In the genomic region with DNA sequence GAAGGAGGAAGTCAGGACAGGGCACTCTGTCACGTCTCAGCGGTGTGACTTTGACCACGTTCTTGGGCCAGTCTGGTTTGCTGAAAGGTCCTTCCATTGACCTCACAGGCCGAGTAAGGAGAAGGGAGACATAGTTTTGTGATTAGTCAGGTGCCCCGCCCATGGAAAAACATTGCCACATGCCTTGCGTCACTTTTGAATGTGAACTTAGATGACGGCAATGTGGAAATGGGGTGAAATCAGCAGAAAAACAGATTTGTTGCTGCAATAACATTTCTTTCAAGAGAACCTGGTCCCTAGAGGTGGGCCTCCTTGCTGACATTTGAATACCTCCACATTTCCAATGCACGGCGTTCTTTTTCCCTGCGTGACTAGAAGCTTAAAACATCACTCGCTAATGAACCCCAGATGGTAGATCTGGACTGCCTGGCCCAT, we compare ENCODE assay signal across 10 mouse cellular contexts. TPM values are rescaled to one million over a fixed set of nuclear protein-coding genes. Genes with fewer than 3 reads are reported as not detected.
A peak's percentile ranks its signal among the peaks of the same experiment; 100 is the strongest.
DNase-seq lines count a peak whose midpoint lies in the region; ATAC-seq and TF ChIP-seq lines count a peak whose summit lies in the region.
"Had no signal": no experiment of that assay in that cellular context is flagged by ENCODE, and none has a peak within 500 bp of the region (broad histone marks: within the 10 kb centered on the region; RNA-seq: fewer than 3 reads in every experiment).

No protein-coding gene starts in this region.

- WGBS in kidney, adult 2 months: 67% methylated on average over 11 of the region's 11 CpGs
- 51% methylated on average over 11 of the region's 11 CpGs for WGBS in kidney, embryonic 16.5 days

- no peaks in the 10 kb centered on the region for H3K27me3 ChIP-seq in kidney, adult 2 months (replicated peaks; ENCODE audit: control insufficient read depth, insufficient read depth, low read length)
- no peaks in the 10 kb centered on the region for H3K27me3 ChIP-seq in kidney, embryonic 16.5 days (ENCODE audit: insufficient read depth, low read length)
- H3K27me3 ChIP-seq: Patski had no signal

- no peak for TF ChIP-seq POLR2A in kidney, adult 2 months (IDR thresholded peaks at IDR 0.05; ENCODE audit: low read depth, low read length)

- peak; percentile 54 for DNase-seq in kidney, adult 2 months
- peak; percentile 69 for DNase-seq in adrenal gland, postnatal 14 days
- DNase-seq in heart, adult 8-10 months (ENCODE audit: low spot score): peak; percentile 68
- peak; percentile 74 for DNase-seq in lung, postnatal 36 days
- no peak for DNase-seq in thymus, postnatal 14 days
- DNase-seq in spleen, postnatal 4 days (ENCODE audit: low spot score in 2 of 2): no peak
- no peak for DNase-seq in layer of hippocampus, postnatal 25 days (ENCODE audit: extremely low spot score in 1 of 2, low spot score in 1 of 2)
- DNase-seq: cerebellum, postnatal 10 days had no signal

- H3K9me3 ChIP-seq in kidney, embryonic 16.5 days (ENCODE audit: low read length): no peaks in the 10 kb centered on the region

- no peaks in the 10 kb centered on the region for H3K36me3 ChIP-seq in kidney, adult 2 months (ENCODE audit: control insufficient read depth, insufficient read depth, low read length)
- H3K36me3 ChIP-seq in kidney, embryonic 16.5 days (ENCODE audit: insufficient read depth, low read length): no peaks in the 10 kb centered on the region

- no peak overlapping the region for H3K27ac ChIP-seq in kidney, adult 2 months (ENCODE audit: insufficient read depth, low read depth, low read length)
- no peak overlapping the region for H3K27ac ChIP-seq in kidney, embryonic 16.5 days (ENCODE audit: low read length)

- no peak overlapping the region for H3K9ac ChIP-seq in kidney, embryonic 16.5 days (replicated peaks; ENCODE audit: low read length)

- no peak for TF ChIP-seq CTCF in kidney, adult 2 months (conservative IDR thresholded peaks at IDR 0.05; ENCODE audit: insufficient read depth, insufficient read length, low read depth, low read length)

- no peak for ATAC-seq in kidney, embryonic 16.5 days (ENCODE audit: low FRiP score, low TSS enrichment)
- ATAC-seq: Patski had no signal

- H3K4me2 ChIP-seq in kidney, embryonic 16.5 days (replicated peaks; ENCODE audit: low read depth, low read length): no peak overlapping the region

- no peaks in the 10 kb centered on the region; the same call in 1 of the 2 replicates for H3K4me1 ChIP-seq in kidney, adult 2 months (ENCODE audit: control insufficient read depth, insufficient read depth, low read length)
- H3K4me1 ChIP-seq in kidney, embryonic 16.5 days (ENCODE audit: insufficient read depth, low read length): peaks cover 6% of the 10 kb centered on the region; the same call in 1 of the 2 replicates

- no peak overlapping the region for H3K4me3 ChIP-seq in kidney, adult 2 months (ENCODE audit: insufficient read depth, low read depth, low read length)
- H3K4me3 ChIP-seq in kidney, embryonic 16.5 days (ENCODE audit: low read length): no peak overlapping the region

RNA-seq across cellular contexts. Expression of a gene that starts 30.9 kb away (rescaled TPM):
- 128 and 172 TPM in 2 replicates for polyA plus RNA-seq in kidney, adult 2 months (2012; rRNA removed)
- 51.8 and 54.0 TPM in 2 replicates for polyA plus RNA-seq in kidney, embryonic 16.5 days (2015; fragmentation: Nextera tagmentation; extraction: Ambion mirVana)
- 66.0 and 91.4 TPM in 2 replicates for total RNA-seq in adrenal gland, postnatal 14 days (2021)
- total RNA-seq in heart, adult 8-10 months (2022): 10 to 100 TPM; 46.3 to 71.9 (median 54.9) TPM
- 10 to 100 TPM; 15.5 to 16.7 TPM for total RNA-seq in layer of hippocampus, postnatal 25 days (2021)

Comparison
In these comparisons a context has a peak if more than half of its experiments do, and no peak if none do; other contexts are left out.
1. DNase-seq: peak in kidney, adult 2 months (single experiment), adrenal gland, postnatal 14 days (single experiment), heart, adult 8-10 months (single experiment) and lung, postnatal 36 days (single experiment); none in thymus, postnatal 14 days (single experiment), spleen, postnatal 4 days (0 of 2) and layer of hippocampus, postnatal 25 days (0 of 2).